Mouse (Mus musculus) testis, postnatal 10 days (tissue): ENCODE data around the gene Kcng3.

ENCODE experiments used
- DNase-seq: peaks from one replicate; pipeline ENCODE4 v3.0.0; 2021; ENCODE audit warnings: low spot score

The Kcng3 gene

GRCm38 (mm10) chr17:83631783-83632652 lies at the start of gene Kcng3:
Kcng3 (minus strand) TSS chr17:83631895.
- DNase-seq: peak; percentile 81

GRCm38 (mm10) chr17:83677370-83677769 lies 45.7 kb upstream of the Kcng3 start:
- no peak for DNase-seq

GRCm38 (mm10) chr17:83672685-83673084 lies 41.0 kb upstream of the Kcng3 start:
- no peak for DNase-seq

GRCm38 (mm10) chr17:83667934-83668690 lies 36.4 kb upstream of the Kcng3 start:
- DNase-seq: no peak

- DNase-seq: no peak
Observed at GRCm38 (mm10) chr17:83666597-83667287, 35.0 kb upstream of the Kcng3 start.

- DNase-seq: no peak
Observed at GRCm38 (mm10) chr17:83664761-83665160, 33.1 kb upstream of the Kcng3 start.

- DNase-seq: no peak
Observed at GRCm38 (mm10) chr17:83658943-83659342, 27.2 kb upstream of the Kcng3 start.

- DNase-seq: no peak
Observed at GRCm38 (mm10) chr17:83657375-83657774, 25.7 kb upstream of the Kcng3 start.

GRCm38 (mm10) chr17:83655732-83656131 lies 24.0 kb upstream of the Kcng3 start:
- DNase-seq: no peak

GRCm38 (mm10) chr17:83654651-83655136 lies 23.0 kb upstream of the Kcng3 start:
- no peak for DNase-seq

GRCm38 (mm10) chr17:83653635-83654034 lies 21.9 kb upstream of the Kcng3 start:
- DNase-seq: no peak

- no peak for DNase-seq
Observed at GRCm38 (mm10) chr17:83650932-83651682, 19.4 kb upstream of the Kcng3 start.

GRCm38 (mm10) chr17:83649986-83650385 lies 18.3 kb upstream of the Kcng3 start:
- DNase-seq: no peak

- DNase-seq: no peak
Observed at GRCm38 (mm10) chr17:83647413-83647812, 15.7 kb upstream of the Kcng3 start.

GRCm38 (mm10) chr17:83646425-83647163 lies 14.9 kb upstream of the Kcng3 start:
- no peak for DNase-seq

- peak; percentile 54 for DNase-seq
Observed at GRCm38 (mm10) chr17:83645226-83645808, 13.6 kb upstream of the Kcng3 start.

- peak; percentile 76 for DNase-seq
Observed at GRCm38 (mm10) chr17:83637393-83637792, 5.7 kb upstream of the Kcng3 start.

- no peak for DNase-seq
Observed at GRCm38 (mm10) chr17:83636443-83636842, 4.7 kb upstream of the Kcng3 start.

GRCm38 (mm10) chr17:83632653-83633570 lies 1.2 kb upstream of the Kcng3 start:
- peak; percentile 80 for DNase-seq
